Mouse (Mus musculus) CH12.LX (cell line): ENCODE results near the gene Pmvk. TPM values are rescaled to one million over a fixed set of nuclear protein-coding genes. Genes with fewer than 3 reads are reported as not detected.

Experiments
- DNase-seq: peaks from one replicate; pipeline ENCODE4 v3.0.0-alpha.2; 2013; ENCODE audit errors: extremely low read depth
- H3K27ac ChIP-seq: 2 replicates; pipeline ENCODE4 v1.5.1; 2012; ENCODE audit warnings: low read depth, mild to moderate bottlenecking, control low read depth, moderate library complexity; ENCODE audit not compliant: insufficient read depth
- H3K27me3 ChIP-seq: replicated peaks from 2 replicates; pipeline ENCODE3; 2012; ENCODE audit warnings: inconsistent platforms
- H3K36me3 ChIP-seq, 2 experiments: replicated peaks in 1 of 2; 2 replicates each; pipeline versions ENCODE3 to v1.6.1; 2012; ENCODE audit warnings: inconsistent platforms in 1 of 2, low read length in 1 of 2, mild to moderate bottlenecking in 1 of 2, mixed read lengths in 1 of 2, moderate library complexity in 1 of 2; ENCODE audit not compliant: control insufficient read depth in 1 of 2, insufficient read depth in 1 of 2
- H3K4me1 ChIP-seq, 2 experiments: 2 replicates each; pipeline ENCODE4 v1.6.1; 2012; ENCODE audit warnings: inconsistent platforms in 1 of 2, moderate library complexity in 1 of 2; ENCODE audit not compliant: insufficient read depth in 2 of 2, control insufficient read depth in 1 of 2
- H3K4me2 ChIP-seq: 2 replicates; pipeline ENCODE4 v1.6.1; 2012; ENCODE audit warnings: low read depth, mild to moderate bottlenecking, control low read depth; ENCODE audit not compliant: poor library complexity, insufficient read depth, severe bottlenecking
- H3K4me3 ChIP-seq, 3 experiments: fragments of 150-350 bp in 1 of 3; sonication (generic) in 1 of 3; replicated peaks in 1 of 3; 2 replicates each; pipeline versions ENCODE3 to v1.5.1; 2011 to 2012; ENCODE audit warnings: low read depth in 2 of 3, low read length in 2 of 3, mild to moderate bottlenecking in 2 of 3, moderate library complexity in 2 of 3, control low read depth in 1 of 3, improper control_type of control experiment in 1 of 3, inconsistent platforms in 1 of 3, mixed read lengths in 1 of 3; ENCODE audit not compliant: poor library complexity in 1 of 3
- H3K79me2 ChIP-seq: replicated peaks from 2 replicates; pipeline ENCODE4 v1.6.1; 2012; ENCODE audit warnings: mild to moderate bottlenecking, moderate library complexity; ENCODE audit not compliant: control insufficient read depth, poor library complexity, insufficient read depth, severe bottlenecking; ENCODE audit errors: extremely low read depth
- H3K9ac ChIP-seq: 2 replicates; pipeline ENCODE4 v1.6.1; 2012; ENCODE audit warnings: low read depth, mild to moderate bottlenecking, control low read depth, moderate library complexity; ENCODE audit not compliant: insufficient read depth
- H3K9me3 ChIP-seq: replicated peaks from 2 replicates; pipeline ENCODE3; 2012; ENCODE audit warnings: low read length, inconsistent platforms, mixed read lengths
- CTCF ChIP-seq, 2 experiments: IDR thresholded peaks in 1 of 2; conservative IDR thresholded peaks in 1 of 2; 2 replicates each; pipeline ENCODE4 v1.5.1; 2011 to 2012; ENCODE audit warnings: low read depth in 2 of 2, low read length in 2 of 2, improper control_type of control experiment in 1 of 2, inconsistent platforms in 1 of 2, mild to moderate bottlenecking in 1 of 2, moderate library complexity in 1 of 2
- EP300 ChIP-seq: IDR thresholded peaks from 2 replicates; pipeline ENCODE4 v1.6.1; 2011; ENCODE audit warnings: low read length, improper control_type of control experiment
- ETS1 ChIP-seq: conservative IDR thresholded peaks from 2 replicates; pipeline ENCODE4 v1.6.1; 2012; ENCODE audit warnings: low read depth, mild to moderate bottlenecking, inconsistent platforms, low read length, improper control_type of control experiment, moderate library complexity
- GABPA ChIP-seq: IDR thresholded peaks from 2 replicates; pipeline ENCODE4 v1.6.1; 2012; ENCODE audit warnings: low read depth, low read length, improper control_type of control experiment, inconsistent platforms; ENCODE audit not compliant: insufficient replicate concordance
- IRF4 ChIP-seq: IDR thresholded peaks from 2 replicates; pipeline ENCODE4 v1.6.1; 2014; ENCODE audit warnings: low read depth, mild to moderate bottlenecking, inconsistent platforms, low read length, improper control_type of control experiment
- JUND ChIP-seq: conservative IDR thresholded peaks from 2 replicates; pipeline ENCODE4 v1.6.1; 2011; ENCODE audit warnings: low read depth, low read length, improper control_type of control experiment
- MAFK ChIP-seq: IDR thresholded peaks from 2 replicates; pipeline ENCODE4 v1.6.1; 2011; ENCODE audit warnings: low read length, improper control_type of control experiment; ENCODE audit not compliant: insufficient replicate concordance
- MAX ChIP-seq: IDR thresholded peaks from 2 replicates; pipeline ENCODE4 v1.6.1; 2011; ENCODE audit warnings: low read length, improper control_type of control experiment
- POLR2A ChIP-seq: IDR thresholded peaks from 2 replicates; pipeline ENCODE4 v1.6.1; 2011; ENCODE audit warnings: low read depth, mild to moderate bottlenecking, improper control_type of control experiment, low read length
- RAD21 ChIP-seq: IDR thresholded peaks from 2 replicates; pipeline ENCODE4 v1.6.1; 2011; ENCODE audit warnings: low read depth, mild to moderate bottlenecking, low read length, improper control_type of control experiment, moderate library complexity
- SIN3A ChIP-seq: IDR thresholded peaks from 2 replicates; pipeline ENCODE4 v1.6.1; 2012; ENCODE audit warnings: low read length, improper control_type of control experiment, inconsistent platforms
- SMC3 ChIP-seq: IDR thresholded peaks from 2 replicates; pipeline ENCODE4 v1.6.1; 2011; ENCODE audit warnings: low read depth, low read length, improper control_type of control experiment
- TBP ChIP-seq: conservative IDR thresholded peaks from 2 replicates; pipeline ENCODE4 v1.6.1; 2011; ENCODE audit warnings: low read depth, low read length, improper control_type of control experiment
- TCF12 ChIP-seq: IDR thresholded peaks from 2 replicates; pipeline ENCODE4 v1.6.1; 2014; ENCODE audit warnings: low read depth, mild to moderate bottlenecking, inconsistent platforms, low read length, improper control_type of control experiment
- USF2 ChIP-seq: conservative IDR thresholded peaks from 2 replicates; pipeline ENCODE4 v1.6.1; 2011; ENCODE audit warnings: low read depth, low read length, improper control_type of control experiment
- ZKSCAN1 ChIP-seq: IDR thresholded peaks from 2 replicates; pipeline ENCODE4 v1.6.1; 2012; ENCODE audit warnings: low read depth, inconsistent platforms, low read length, improper control_type of control experiment, borderline replicate concordance
- dilution Hi-C: fragments of 300-500 bp; cut with MboI; formaldehyde crosslinking; loops from 2 replicates; pipeline ENCODE4 v1.14.3; 2020; ENCODE audit warnings: low sequenced_read_pairs; ENCODE audit not compliant: extremely low pct_unique_long_range_greater_than_20kb, extremely low pct_ligation_motif_present
- in situ Hi-C: fragments of 300-500 bp; cut with MboI; formaldehyde crosslinking; loops from 3 replicates; pipeline ENCODE4 v1.14.3; 2019; ENCODE audit warnings: low sequenced_read_pairs, low pct_ligation_motif_present, low pct_unique_long_range_greater_than_20kb, mixed read lengths
- polyA plus RNA-seq: library from polyadenylated mRNA; unstranded; fragments of >175 nt; gene quantifications from 2 replicates; pipeline ENCODE4 v1.2.1, GENCODE M21; 2012; ENCODE audit warnings: low read depth; ENCODE audit not compliant: insufficient read length
- total RNA-seq, 2 experiments: library from RNA; depleted of rRNA; stranded (reverse); fragments of 300-350 nt in 1 of 2; fragments of >200 nt in 1 of 2; gene quantifications; 2 replicates each; pipeline ENCODE4 v1.2.3; 2012 to 2014

Pmvk gene
- total and polyA plus RNA-seq, 3 experiments, result 42.0 to 69.3 (median 50.5) TPM

- dilution Hi-C loops (no loop called here), in situ Hi-C loops (no loop called here)
- no peak overlapping the region for H3K4me3 ChIP-seq
- no peaks in the 10 kb centered on the region for H3K27me3 ChIP-seq
- DNase-seq, result no peak
- no peaks in the 10 kb centered on the region for H3K79me2 ChIP-seq
- no peak overlapping the region for H3K4me2 ChIP-seq
- no peak overlapping the region for H3K9ac ChIP-seq
- H3K9me3 ChIP-seq, result no peaks in the 10 kb centered on the region
- H3K36me3 ChIP-seq, result no peaks in the 10 kb centered on the region
- H3K27ac ChIP-seq, result no peak overlapping the region
- TF ChIP-seq USF2, result no peak
- TF ChIP-seq, all 38 proteins: peak for 0
- H3K4me1 ChIP-seq, result peaks cover 8 to 9% of the 10 kb centered on the region in 2 experiments
These were observed 24.7 kb downstream of the Pmvk start for GRCm38 (mm10) chr3:89479055-89479454.

- no peaks in the 10 kb centered on the region for H3K9me3 ChIP-seq
- dilution Hi-C loops, result no loop called here
These were observed 27.1 kb downstream of the Pmvk start for GRCm38 (mm10) chr3:89481488-89481887.

DNA sequence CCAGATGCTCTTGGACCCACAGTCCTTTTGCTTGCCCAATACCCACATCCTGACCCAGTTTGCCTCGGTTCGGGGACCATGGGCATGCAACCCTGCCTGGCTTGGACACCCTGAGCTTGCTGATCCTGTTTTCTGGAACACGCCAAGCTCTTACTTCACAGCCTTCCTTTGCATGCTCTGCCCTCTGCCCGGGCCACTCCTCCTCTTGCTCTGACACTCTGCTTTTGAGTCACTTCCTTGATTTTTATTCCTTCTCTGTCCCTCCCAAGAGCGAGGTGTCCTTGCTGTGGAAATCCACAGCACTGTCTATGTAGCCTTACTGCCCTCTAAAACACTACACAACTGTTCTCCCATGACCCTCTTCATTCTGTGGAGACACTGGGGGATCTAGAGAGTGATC, 27.9 kb downstream of the Pmvk start:
- no peaks in the 10 kb centered on the region for H3K79me2 ChIP-seq
- TF ChIP-seq EP300 (0 out of 2 replicates have a peak, but pooled peaks have one; percentile 42), MAX (peak; percentile 27; the same call in 1 of the 2 replicates), TCF12 (no peak), TBP (no peak), ETS1 (no peak), IRF4 (peak; percentile 83), ZKSCAN1 (no peak), JUND (peak; percentile 60; the same call in 1 of the 2 replicates)
- TF ChIP-seq, all 38 proteins: peak for 4
- no peak overlapping the region for H3K27ac ChIP-seq
- dilution Hi-C loops, result no loop called here
- H3K9ac ChIP-seq, result no peak overlapping the region
- H3K4me3 ChIP-seq, result no peak overlapping the region
- in situ Hi-C loops, result loop anchor here (5.0 kb wide), 1 partner anchor 35 kb away; no protein-coding TSS in a partner anchor
- H3K27me3 ChIP-seq, result peaks cover 5% of the 10 kb centered on the region
- H3K36me3 ChIP-seq, result no peaks in the 10 kb centered on the region
- H3K9me3 ChIP-seq, result no peaks in the 10 kb centered on the region
- no peak overlapping the region for H3K4me2 ChIP-seq
- peaks cover 14 to 19% of the 10 kb centered on the region in 2 experiments for H3K4me1 ChIP-seq
- DNase-seq, result no peak

More at GRCm38 (mm10) chr3:89481488-89481887, 27.1 kb downstream of the Pmvk start:
- TF ChIP-seq POLR2A, result no peak
- TF ChIP-seq ZKSCAN1, result no peak
- peak; percentile 23 for TF ChIP-seq RAD21
- TF ChIP-seq MAFK, result no peak
- TF ChIP-seq CTCF (conservative IDR thresholded peaks at IDR 0.05 in 1 of 2, IDR thresholded peaks at IDR 0.05 in 1 of 2; ENCODE audit: low read depth in 2 of 2, low read length in 2 of 2), result peak; percentile 73 to 92
- TF ChIP-seq GABPA, result no peak
- TF ChIP-seq SMC3, result peak; percentile 41
- TF ChIP-seq SIN3A, result no peak
- no peak for TF ChIP-seq IRF4
- Histone ChIP-seq H3K27ac (no peak overlapping the region), H3K4me3 (no peak overlapping the region), H3K79me2 (no peaks in the 10 kb centered on the region), H3K4me1 (peaks cover 9 to 14% of the 10 kb centered on the region in 2 experiments), H3K27me3 (no peaks in the 10 kb centered on the region), H3K4me2 (no peak overlapping the region), H3K36me3 (no peaks in the 10 kb centered on the region), H3K9ac (no peak overlapping the region)
- in situ Hi-C loops, result loop anchor here (5.0 kb wide), 1 partner anchor 34 kb away; no protein-coding TSS in a partner anchor
- DNase-seq, result peak; percentile 63
